Mouse (Mus musculus) left cerebral cortex, adult 18-20 months (tissue): ENCODE results near the gene Mcpt9. TPM values are rescaled to one million over a fixed set of nuclear protein-coding genes. Genes with fewer than 3 reads are reported as not detected.
"Not testable (repeated sequence)": the region's sequence is repeated elsewhere in the genome, so short reads cannot be mapped to it uniquely, and the experiment has no call there.

Source experiments
- DNase-seq, 2 experiments: peaks; one replicate each; pipeline ENCODE4 v3.0.0; 2021 to 2022; ENCODE audit warnings: low spot score in 2 of 2, mixed read lengths in 1 of 2
- long read RNA-seq, 2 experiments: library from polyadenylated mRNA; stranded (forward); transcript quantifications; one replicate each; pipeline ENCODE4 v2.0.0; 2021
- total RNA-seq, 2 experiments: library from RNA; stranded (reverse); gene quantifications; 2 replicates each; pipeline ENCODE4 v1.2.3; 2021

Gene Mcpt9
- not detected for total RNA-seq
- long read RNA-seq, experiment 1, result 0 reads
- long read RNA-seq, experiment 2, result 0 reads

DNA sequence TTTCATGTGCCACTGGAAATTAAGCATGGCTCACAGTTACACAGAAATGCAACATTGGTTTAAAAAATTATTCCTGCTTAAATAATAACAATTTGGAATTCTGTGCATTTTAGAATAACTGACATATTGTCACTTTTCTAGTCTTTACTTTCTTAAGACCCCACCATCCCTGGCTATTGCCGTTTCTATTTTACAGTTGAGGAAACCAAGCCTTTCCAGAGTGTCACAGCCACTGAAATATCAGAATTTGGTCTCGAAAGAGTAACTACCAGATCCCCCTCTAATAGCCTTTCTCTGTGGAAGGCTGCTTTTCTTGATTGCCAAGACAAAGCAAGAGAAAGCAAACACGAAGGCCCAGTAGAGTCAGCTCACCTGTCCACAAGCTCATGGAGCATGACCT lies at the start of gene Mcpt9:
Mcpt9 (minus strand) TSS at position 101 of the 400 bp plus-strand sequence.
- DNase-seq, result not testable (repeated sequence)

DNA sequence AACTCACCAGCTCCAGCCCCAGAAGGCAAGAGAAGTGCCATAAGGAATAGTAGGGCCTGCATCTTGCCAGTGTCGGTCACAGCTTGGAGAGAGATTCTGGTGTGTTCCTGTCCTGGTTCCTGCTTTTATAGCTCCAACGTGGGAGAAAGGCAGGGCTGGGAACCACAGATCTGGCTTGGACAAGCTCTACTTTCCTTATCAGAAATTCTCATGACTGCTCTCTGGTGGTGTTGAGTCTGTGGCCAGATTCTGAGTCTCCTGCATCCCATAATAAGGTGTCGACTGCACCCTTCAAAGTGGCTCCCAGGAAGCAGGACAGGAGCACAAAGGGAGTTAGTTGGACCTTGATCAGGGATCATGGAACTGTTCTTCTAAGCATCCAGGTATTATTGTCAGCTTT lies 31.9 kb upstream of the Mcpt9 start, which contains the start of gene Mcpt4:
Mcpt4 (minus strand) TSS at position 101 of the 400 bp plus-strand sequence.
- DNase-seq, result not testable (repeated sequence)

DNA sequence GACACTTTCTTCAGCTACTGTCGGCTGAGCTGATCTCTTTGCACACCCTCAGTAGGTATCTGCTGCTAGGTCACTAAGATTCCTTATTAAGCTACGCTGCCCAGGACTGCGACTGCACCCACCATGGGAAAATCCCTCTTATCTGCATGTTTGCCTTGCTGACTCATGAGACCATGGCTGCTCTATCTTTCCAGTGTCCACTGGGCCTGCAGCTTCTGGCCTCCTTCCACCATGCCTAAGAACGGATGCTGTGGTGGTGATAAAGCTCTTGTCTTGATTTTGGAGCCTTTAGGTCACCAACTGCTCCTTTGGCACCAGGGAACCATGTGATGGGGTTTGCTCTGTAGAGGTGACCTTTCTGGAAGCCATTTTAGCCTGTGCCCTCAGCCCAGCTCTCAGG lies 27.4 kb upstream of the Mcpt9 start:
- no peak for DNase-seq

DNA sequence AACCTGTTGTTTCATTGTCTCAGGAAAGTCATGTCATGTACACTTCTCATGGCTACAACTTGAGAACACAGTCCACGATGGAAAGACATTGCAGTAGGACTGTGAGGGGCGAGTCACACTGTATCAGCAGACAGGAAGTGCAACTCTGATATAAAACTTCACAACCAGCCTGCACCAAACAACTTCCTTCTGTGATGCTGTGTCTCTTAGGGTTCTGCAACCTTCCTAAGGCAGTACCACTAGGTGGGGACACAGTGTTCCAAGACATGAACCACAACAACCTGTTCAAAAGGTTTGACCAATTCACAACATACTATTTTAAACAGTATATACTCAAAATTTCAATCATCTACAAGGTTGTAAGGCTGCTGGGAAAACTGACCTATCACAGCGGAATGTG lies 25.1 kb upstream of the Mcpt9 start:
- no peak for DNase-seq

DNA sequence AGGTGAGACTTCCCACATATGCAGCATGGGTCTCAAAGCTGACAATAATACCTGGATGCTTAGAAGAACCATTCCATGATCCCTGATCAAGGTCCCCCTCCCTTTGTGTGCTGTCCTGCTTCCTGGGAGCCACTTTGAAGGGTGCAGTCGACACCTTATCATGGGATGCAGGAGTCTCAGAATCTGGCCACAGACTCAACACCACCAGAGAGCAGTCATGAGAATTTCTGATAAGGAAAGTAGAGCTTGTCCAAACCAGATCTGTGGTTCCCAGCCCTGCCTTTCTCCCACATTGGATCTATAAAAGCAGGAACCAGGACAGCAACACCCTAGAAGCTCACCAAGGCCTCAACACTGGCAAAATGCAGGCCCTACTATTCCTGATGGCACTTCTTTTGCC lies 11.5 kb upstream of the Mcpt9 start, which contains the start of gene Mcpt2:
Mcpt2 (plus strand) TSS at position 250 of the 400 bp plus-strand sequence.
- not testable (repeated sequence) for DNase-seq

DNA sequence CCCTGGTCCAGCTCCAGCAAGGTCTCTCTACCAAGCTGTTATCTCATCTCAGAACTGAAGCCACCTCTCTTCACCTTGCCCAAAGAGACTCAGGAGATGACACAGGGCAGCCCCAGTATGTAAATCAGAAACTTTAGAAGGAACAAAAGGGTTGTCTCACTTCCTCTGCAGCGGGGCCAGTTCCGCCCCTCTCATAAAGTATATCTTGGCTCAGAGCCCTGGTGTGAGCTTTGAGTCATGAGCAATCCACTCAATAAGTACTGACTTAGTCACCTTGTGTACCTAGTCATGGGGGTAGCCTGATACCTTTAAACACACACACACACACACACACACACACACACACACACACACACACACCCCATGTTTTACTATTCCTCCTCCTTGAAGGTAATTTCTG lies 4.1 kb upstream of the Mcpt9 start:
- DNase-seq, result no peak

DNA sequence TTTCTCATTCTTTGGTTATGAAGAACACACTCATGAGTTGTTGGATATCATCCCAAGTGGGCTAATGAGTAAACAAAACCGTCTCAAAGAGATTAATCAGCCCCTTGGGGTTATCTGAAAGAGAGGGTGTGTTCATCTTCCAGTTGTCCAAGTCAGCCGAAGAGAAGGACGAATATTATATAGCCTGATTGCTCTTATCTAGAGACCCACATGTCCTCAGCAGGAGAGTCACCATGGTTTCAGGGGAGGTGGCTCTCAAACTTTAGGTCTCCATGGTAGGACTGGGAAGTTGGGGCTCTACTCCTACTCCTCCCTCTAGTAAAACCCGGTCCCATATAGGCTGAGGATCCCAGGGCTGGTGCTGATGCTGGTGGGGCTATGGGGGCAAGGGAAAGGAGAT lies 9.0 kb downstream of the Mcpt9 start:
- DNase-seq, result not testable (repeated sequence)

DNA sequence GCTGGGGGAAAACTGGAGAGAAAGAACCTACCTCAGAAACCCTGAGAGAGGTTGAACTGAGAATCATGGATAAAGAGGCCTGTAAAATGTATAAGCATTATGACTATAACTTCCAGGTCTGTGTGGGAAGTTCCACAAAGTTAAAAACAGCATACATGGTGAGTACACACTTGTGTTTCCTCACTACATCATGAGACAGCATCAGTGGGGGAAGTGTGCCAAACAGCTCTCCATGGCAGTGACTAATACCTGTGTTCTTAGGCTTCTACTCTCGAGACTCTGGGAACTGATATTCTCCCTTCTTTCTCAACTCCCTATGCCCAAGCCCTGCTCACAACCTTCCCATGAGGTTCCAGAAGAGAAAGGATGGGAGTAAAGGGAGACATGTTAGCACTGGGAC lies 10.8 kb downstream of the Mcpt9 start:
- peak; percentile 4 for DNase-seq

DNA sequence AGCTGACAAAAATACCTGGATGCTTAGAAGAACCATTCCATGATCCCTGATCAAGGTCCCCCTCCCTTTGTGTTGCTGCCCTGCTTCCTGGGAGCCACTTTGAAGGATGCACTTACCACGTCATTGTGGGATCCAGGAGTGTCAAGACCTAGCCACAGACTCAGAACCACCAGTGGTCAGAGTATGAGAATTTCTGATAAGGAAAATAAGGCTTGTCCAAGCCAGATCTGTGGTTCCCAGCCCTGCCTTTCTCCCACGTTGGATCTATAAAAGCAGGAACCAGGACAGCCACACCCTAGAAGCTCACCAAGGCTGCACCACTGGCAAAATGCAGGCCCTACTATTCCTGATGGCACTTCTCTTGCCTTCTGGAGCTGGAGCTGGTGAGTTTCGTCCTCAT lies 12.6 kb downstream of the Mcpt9 start, which contains the start of gene Mcpt1:
Mcpt1 (plus strand) TSS at position 301 of the 400 bp plus-strand sequence.
- DNase-seq, result not testable (repeated sequence)

DNA sequence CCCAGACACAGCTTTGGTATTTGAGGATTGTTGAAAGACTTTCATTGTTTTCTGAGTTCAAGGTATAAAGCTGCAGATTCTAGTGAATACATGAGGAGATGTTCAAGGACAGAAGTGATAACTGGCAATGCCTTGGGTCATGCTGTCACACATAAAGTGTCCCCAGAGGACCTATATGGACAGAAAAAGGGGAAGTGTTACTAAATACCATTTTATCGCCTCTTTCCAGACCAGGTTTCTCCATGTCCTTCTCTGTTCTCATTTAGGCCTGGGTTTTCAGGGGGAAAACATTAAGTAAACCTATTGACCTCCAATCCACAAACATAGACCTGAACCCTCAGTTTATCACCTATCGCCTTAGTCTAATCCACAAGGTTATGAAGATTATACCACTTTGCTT lies 16.4 kb downstream of the Mcpt9 start:
- no peak for DNase-seq

DNA sequence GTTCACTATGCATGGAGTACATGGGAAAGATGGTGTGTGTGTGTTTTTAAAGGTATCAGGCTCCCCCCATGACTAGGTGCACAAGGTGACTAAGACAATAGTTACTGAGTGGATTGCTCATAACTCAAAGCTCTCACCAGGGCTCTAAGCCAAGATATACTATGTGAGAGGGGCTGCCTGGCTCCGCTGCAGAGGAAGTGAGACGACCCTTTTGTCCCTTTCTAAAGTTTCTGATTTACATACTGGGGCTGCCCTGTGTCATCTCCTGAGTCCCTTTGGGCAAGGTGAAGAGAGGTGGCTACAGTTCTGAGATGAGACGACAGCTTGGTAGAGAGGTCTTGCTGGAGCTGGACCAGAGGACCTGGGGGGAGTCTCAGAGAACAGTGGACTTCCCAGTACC lies 17.1 kb downstream of the Mcpt9 start:
- no peak for DNase-seq

DNA sequence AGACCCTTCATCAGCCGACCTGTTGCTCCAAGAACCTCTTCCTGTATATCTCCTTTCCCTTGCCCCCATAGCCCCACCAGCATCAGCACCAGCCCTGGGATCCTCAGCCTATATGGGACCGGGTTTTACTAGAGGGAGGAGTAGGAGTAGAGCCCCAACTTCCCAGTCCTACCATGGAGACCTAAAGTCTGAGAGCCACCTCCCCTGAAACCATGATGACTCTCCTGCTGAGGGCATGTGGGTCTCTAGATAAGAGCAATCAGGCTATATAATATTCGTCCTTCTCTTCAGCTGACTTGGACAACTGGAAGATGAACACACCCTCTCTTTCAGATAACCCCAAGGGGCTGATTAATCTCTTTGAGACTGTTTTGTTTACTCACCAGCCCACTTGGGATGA lies 42.8 kb downstream of the Mcpt9 start:
- DNase-seq, result not testable (repeated sequence)

Other genes starting within 250 kb of the Mcpt9 start
- 1 to 10 TPM; 4.9 to 8.6 TPM for gene Adcy4, start 246.4 kb downstream of the Mcpt9 start, total RNA-seq
- gene Ripk3, start 241.6 kb downstream of the Mcpt9 start, total RNA-seq, result 1 to 10 TPM in 1 of 2 experiments, under 1 TPM in 1; 0.44 to 1.7 TPM
- gene Nfatc4, start 207.4 kb downstream of the Mcpt9 start, total RNA-seq, result 1 to 10 TPM; 3.0 to 3.3 TPM
- gene Nynrin, start 176.5 kb downstream of the Mcpt9 start, total RNA-seq, result 1 to 10 TPM; 6.2 to 9.0 TPM
- gene Cbln3, start 146.1 kb downstream of the Mcpt9 start, total RNA-seq, result under 1 TPM; 0.16 to 0.23 TPM
- gene Khnyn, start 145.5 kb downstream of the Mcpt9 start, total RNA-seq, result 10 to 100 TPM; 12.3 to 13.0 TPM
- 100 to 1,000 TPM in 1 of 2 experiments, 10 to 100 TPM in 1; 96.5 to 104 TPM for gene Sdr39u1, start 130.2 kb downstream of the Mcpt9 start, total RNA-seq
- gene Cma1, start 85.8 kb downstream of the Mcpt9 start, total RNA-seq, result not detected
- gene Cma2, start 79.5 kb downstream of the Mcpt9 start, total RNA-seq, result not detected
- gene Mcpt1, start 12.5 kb downstream of the Mcpt9 start, total RNA-seq, result not detected
- gene Mcpt2, start 11.5 kb upstream of the Mcpt9 start, total RNA-seq, result not detected
- not detected for gene Mcpt4, start 31.8 kb upstream of the Mcpt9 start, total RNA-seq
- gene Mcpt8, start 54.8 kb upstream of the Mcpt9 start, total RNA-seq, result not detected
- gene Ctsg, start 72.1 kb upstream of the Mcpt9 start, total RNA-seq, result not detected
- not detected for gene Gzme, start 90.1 kb upstream of the Mcpt9 start, total RNA-seq
- not detected for gene Gzmd, start 102.1 kb upstream of the Mcpt9 start, total RNA-seq
- not detected for gene Gzmg, start 129.1 kb upstream of the Mcpt9 start, total RNA-seq
- gene Gzmn, start 144.1 kb upstream of the Mcpt9 start, total RNA-seq, result not detected
- not detected for gene Gzmf, start 180.9 kb upstream of the Mcpt9 start, total RNA-seq
- gene Gzmc, start 204.2 kb upstream of the Mcpt9 start, total RNA-seq, result not detected
- not detected for gene Gzmb, start 231.8 kb upstream of the Mcpt9 start, total RNA-seq